Mouse (Mus musculus) limb, embryonic 13.5 days (tissue): Measurements from ENCODE around the gene Iars2. TPM values are rescaled to one million over a fixed set of nuclear protein-coding genes. Genes with fewer than 3 reads are reported as not detected.

Experiments
- ATAC-seq: fragments of 200-750 bp; cut with Nextera tagmentation; 2 replicates; pipeline ENCODE4 v1.8.0; 2017; ENCODE audit warnings: low read depth, moderate number of reproducible peaks, moderate TSS enrichment; ENCODE audit not compliant: low FRiP score
- H3K27ac ChIP-seq: fragments of 300-500 bp; sonication (generic); 2 replicates; pipeline ENCODE4 v1.5.1; 2015; ENCODE audit warnings: inconsistent platforms, mild to moderate bottlenecking, moderate library complexity
- H3K27me3 ChIP-seq: fragments of 300-500 bp; sonication (generic); 2 replicates; pipeline ENCODE4 v1.6.1; 2015; ENCODE audit warnings: mild to moderate bottlenecking, inconsistent platforms
- H3K36me3 ChIP-seq: fragments of 300-500 bp; sonication (generic); 2 replicates; pipeline ENCODE4 v1.6.1; 2015; ENCODE audit warnings: inconsistent platforms, mild to moderate bottlenecking, moderate library complexity
- H3K4me1 ChIP-seq: fragments of 300-500 bp; sonication (generic); 2 replicates; pipeline ENCODE4 v1.6.1; 2015; ENCODE audit warnings: inconsistent platforms
- H3K4me2 ChIP-seq: fragments of 300-500 bp; sonication (generic); replicated peaks from 2 replicates; pipeline ENCODE4 v1.6.1; 2015; ENCODE audit warnings: inconsistent platforms, mild to moderate bottlenecking, moderate library complexity
- H3K4me3 ChIP-seq: fragments of 300-500 bp; sonication (generic); 2 replicates; pipeline ENCODE4 v1.5.1; 2015; ENCODE audit warnings: moderate library complexity, mild to moderate bottlenecking, inconsistent platforms
- H3K9ac ChIP-seq: fragments of 300-500 bp; sonication (generic); 2 replicates; pipeline ENCODE4 v1.6.1; 2015; ENCODE audit warnings: mild to moderate bottlenecking, inconsistent platforms
- H3K9me3 ChIP-seq: fragments of 300-500 bp; sonication (generic); 2 replicates; pipeline ENCODE4 v1.6.1; 2016; ENCODE audit warnings: inconsistent platforms
- WGBS: fragments of 180-500 bp; shearing (Covaris S2); methylation state at CpG from one replicate; pipeline ENCODE4 v1.1.7; 2015; 5-methylcytosine and 5-hydroxymethylcytosine counted together
- polyA plus RNA-seq: library from polyadenylated mRNA; unstranded; fragments of >200 nt; fragmentation: Nextera tagmentation; extraction: Ambion mirVana; gene quantifications from 2 replicates; pipeline ENCODE4 v1.2.1, GENCODE M21; 2015

Iars2 gene
- 25.8 and 27.0 TPM in 2 replicates for polyA plus RNA-seq

- H3K9ac ChIP-seq, result peak within 1 kb of the TSS; percentile 94
- peak within 1 kb of the TSS; percentile 64 for H3K4me2 ChIP-seq
- no peaks in the 10 kb centered on the region for H3K27me3 ChIP-seq
- peak within 1 kb of the TSS; percentile 95 for H3K27ac ChIP-seq
- H3K36me3 ChIP-seq, result peaks cover 29% of the 10 kb centered on the region
- peak; percentile 88 for ATAC-seq
- peak within 1 kb of the TSS; percentile 96 for H3K4me3 ChIP-seq
- H3K9me3 ChIP-seq, result no peaks in the 10 kb centered on the region
- under 1% methylated on average over 60 of the region's 76 CpGs for WGBS
- H3K4me1 ChIP-seq, result peaks cover 21% of the 10 kb centered on the region
Measured at GRCm38 (mm10) chr1:185328721-185329610, at the start of gene Iars2. Iars2 (minus strand) TSS chr1:185329396.

GRCm38 (mm10) chr1:185377429-185377828, 48.2 kb upstream of the Iars2 start:
- Histone ChIP-seq H3K27ac (no peak overlapping the region), H3K4me1 (no peaks in the 10 kb centered on the region), H3K9me3 (no peaks in the 10 kb centered on the region), H3K9ac (no peak overlapping the region), H3K36me3 (peaks cover 92% of the 10 kb centered on the region), H3K4me3 (no peak overlapping the region), H3K4me2 (no peak overlapping the region), H3K27me3 (no peaks in the 10 kb centered on the region)
- ATAC-seq, result no peak
- 89% methylated on average over 2 of the region's 2 CpGs for WGBS

GRCm38 (mm10) chr1:185376390-185376789, 47.2 kb upstream of the Iars2 start:
- Histone ChIP-seq H3K4me1 (no peaks in the 10 kb centered on the region), H3K4me2 (no peak overlapping the region), H3K36me3 (peaks cover 93% of the 10 kb centered on the region), H3K4me3 (no peak overlapping the region), H3K27ac (no peak overlapping the region), H3K9me3 (no peaks in the 10 kb centered on the region), H3K27me3 (no peaks in the 10 kb centered on the region), H3K9ac (no peak overlapping the region)
- no peak for ATAC-seq

- peaks cover 65% of the 10 kb centered on the region for H3K36me3 ChIP-seq
- H3K4me2 ChIP-seq, result no peak overlapping the region
- H3K4me1 ChIP-seq, result peaks cover 6% of the 10 kb centered on the region
- no peaks in the 10 kb centered on the region for H3K27me3 ChIP-seq
- H3K4me3 ChIP-seq, result no peak overlapping the region
- no peak for ATAC-seq
- 95% methylated on average over 6 of the region's 6 CpGs for WGBS
- no peak overlapping the region for H3K9ac ChIP-seq
- H3K9me3 ChIP-seq, result no peaks in the 10 kb centered on the region
- H3K27ac ChIP-seq, result no peak overlapping the region
Measured at GRCm38 (mm10) chr1:185369979-185370378, 40.8 kb upstream of the Iars2 start.

- H3K9ac ChIP-seq, result no peak overlapping the region
- H3K4me3 ChIP-seq, result no peak overlapping the region
- peaks cover 17% of the 10 kb centered on the region for H3K4me1 ChIP-seq
- H3K36me3 ChIP-seq, result peaks cover 41% of the 10 kb centered on the region
- H3K27me3 ChIP-seq, result no peaks in the 10 kb centered on the region
- no peaks in the 10 kb centered on the region for H3K9me3 ChIP-seq
- no peak for ATAC-seq
- no peak overlapping the region for H3K4me2 ChIP-seq
- WGBS, result 84% methylated on average over 6 of the region's 6 CpGs
- no peak overlapping the region for H3K27ac ChIP-seq
Measured at GRCm38 (mm10) chr1:185367383-185367782, 38.2 kb upstream of the Iars2 start.

- H3K36me3 ChIP-seq, result peaks cover 13% of the 10 kb centered on the region
- H3K4me3 ChIP-seq, result peak overlapping the region; percentile 71
- H3K27ac ChIP-seq, result no peak overlapping the region
- peaks cover 25% of the 10 kb centered on the region for H3K4me1 ChIP-seq
- H3K27me3 ChIP-seq, result no peaks in the 10 kb centered on the region
- H3K9me3 ChIP-seq, result no peaks in the 10 kb centered on the region
- H3K4me2 ChIP-seq, result peak overlapping the region; percentile 80
- ATAC-seq, result no peak
- 49% methylated on average over 6 of the region's 6 CpGs for WGBS
- peak overlapping the region; percentile 86 for H3K9ac ChIP-seq
Measured at GRCm38 (mm10) chr1:185364183-185364540, 35.0 kb upstream of the Iars2 start.

GRCm38 (mm10) chr1:185363526-185364182, 34.5 kb upstream of the Iars2 start:
- H3K9ac ChIP-seq, result peak overlapping the region; percentile 86
- peaks cover 25% of the 10 kb centered on the region for H3K4me1 ChIP-seq
- 5% methylated on average over 22 of the region's 22 CpGs for WGBS
- H3K9me3 ChIP-seq, result no peaks in the 10 kb centered on the region
- peak; percentile 55; the same call in 1 of the 2 replicates for ATAC-seq
- H3K36me3 ChIP-seq, result peaks cover 18% of the 10 kb centered on the region
- H3K27me3 ChIP-seq, result no peaks in the 10 kb centered on the region
- H3K4me2 ChIP-seq, result peak overlapping the region; percentile 80
- peak overlapping the region; percentile 71 for H3K4me3 ChIP-seq
- peak overlapping the region; percentile 94 for H3K27ac ChIP-seq

GRCm38 (mm10) chr1:185362677-185363520, 33.7 kb upstream of the Iars2 start, which contains the start of gene Eprs:
Eprs (plus strand) TSS chr1:185363044.
- no peaks in the 10 kb centered on the region for H3K27me3 ChIP-seq
- peak within 1 kb of the TSS; percentile 86 for H3K9ac ChIP-seq
- peaks cover 25% of the 10 kb centered on the region for H3K4me1 ChIP-seq
- peak within 1 kb of the TSS; percentile 94 for H3K27ac ChIP-seq
- ATAC-seq, result peak; percentile 95
- H3K36me3 ChIP-seq, result peaks cover 20% of the 10 kb centered on the region
- under 1% methylated on average over 86 of the region's 92 CpGs for WGBS
- H3K9me3 ChIP-seq, result no peaks in the 10 kb centered on the region
- peak within 1 kb of the TSS; percentile 71 for H3K4me3 ChIP-seq
- H3K4me2 ChIP-seq, result peak within 1 kb of the TSS; percentile 80

- no peak overlapping the region for H3K4me2 ChIP-seq
- H3K9me3 ChIP-seq, result no peaks in the 10 kb centered on the region
- H3K27me3 ChIP-seq, result no peaks in the 10 kb centered on the region
- H3K9ac ChIP-seq, result no peak overlapping the region
- peaks cover 7% of the 10 kb centered on the region for H3K4me1 ChIP-seq
- 86% methylated on average over 4 of the region's 4 CpGs for whole genome bisulfite sequencing
- H3K4me3 ChIP-seq, result no peak overlapping the region
- ATAC-seq, result no peak
- H3K27ac ChIP-seq, result no peak overlapping the region
- H3K36me3 ChIP-seq, result peaks cover 48% of the 10 kb centered on the region
Measured at GRCm38 (mm10) chr1:185358211-185358610, 29.0 kb upstream of the Iars2 start.

- no peak overlapping the region for H3K4me3 ChIP-seq
- H3K36me3 ChIP-seq, result peaks cover 67% of the 10 kb centered on the region
- WGBS, result 95% methylated on average over 8 of the region's 8 CpGs
- H3K4me1 ChIP-seq, result no peaks in the 10 kb centered on the region
- H3K9me3 ChIP-seq, result no peaks in the 10 kb centered on the region
- H3K9ac ChIP-seq, result no peak overlapping the region
- no peak overlapping the region for H3K4me2 ChIP-seq
- H3K27ac ChIP-seq, result no peak overlapping the region
- no peak for ATAC-seq
- no peaks in the 10 kb centered on the region for H3K27me3 ChIP-seq
Measured at GRCm38 (mm10) chr1:185356246-185356645, 27.1 kb upstream of the Iars2 start.

- WGBS, result 83% methylated on average over 4 of the region's 4 CpGs
- Histone ChIP-seq H3K4me1 (no peaks in the 10 kb centered on the region), H3K9me3 (no peaks in the 10 kb centered on the region), H3K36me3 (peaks cover 83% of the 10 kb centered on the region), H3K4me3 (no peak overlapping the region), H3K9ac (no peak overlapping the region), H3K27me3 (no peaks in the 10 kb centered on the region), H3K4me2 (no peak overlapping the region), H3K27ac (no peak overlapping the region)
- no peak for ATAC-seq
Measured at GRCm38 (mm10) chr1:185354731-185355130, 25.5 kb upstream of the Iars2 start.

GRCm38 (mm10) chr1:185353351-185353750, 24.2 kb upstream of the Iars2 start:
- Histone ChIP-seq H3K27me3 (no peaks in the 10 kb centered on the region), H3K36me3 (peaks cover 90% of the 10 kb centered on the region), H3K4me3 (no peak overlapping the region), H3K27ac (no peak overlapping the region), H3K9me3 (no peaks in the 10 kb centered on the region), H3K9ac (no peak overlapping the region), H3K4me2 (no peak overlapping the region), H3K4me1 (no peaks in the 10 kb centered on the region)
- no peak for ATAC-seq
- 95% methylated on average over 8 of the region's 8 CpGs for whole genome bisulfite sequencing
